ENCODE assay signal across 21 mouse cellular contexts in the genomic region with DNA sequence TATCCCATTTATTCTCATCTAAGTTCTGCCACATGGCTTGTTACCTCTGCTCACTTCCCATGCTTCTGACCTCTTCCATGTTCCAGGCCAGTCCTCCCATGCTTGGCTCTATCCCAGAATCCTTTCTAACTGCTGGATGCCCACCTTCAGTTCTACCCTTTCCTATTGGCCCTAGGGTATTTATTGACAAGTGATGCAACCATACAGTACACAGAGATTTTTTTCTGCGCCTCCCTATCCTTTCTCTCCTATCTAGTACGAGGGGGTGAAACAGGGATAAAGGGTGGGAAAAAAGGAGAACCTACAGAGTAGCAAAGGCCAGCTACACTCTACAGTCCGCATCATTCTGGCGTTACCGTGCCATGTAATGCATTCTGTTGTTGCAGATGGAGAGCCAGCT. TPM values are rescaled to one million over a fixed set of nuclear protein-coding genes. Genes with fewer than 3 reads are reported as not detected.
"Had no signal": no experiment of that assay in that cellular context is flagged by ENCODE, and none has a peak within 500 bp of the region (broad histone marks: within the 10 kb centered on the region; RNA-seq: fewer than 3 reads in every experiment).

No protein-coding gene starts in this region.

- ATAC-seq: lung, postnatal 0 days; midbrain, embryonic 15.5 days had no signal

- H3K4me3 ChIP-seq: limb, embryonic 10.5 days; limb, embryonic 13.5 days; liver, embryonic 13.5 days; midbrain, embryonic 12.5 days; midbrain, embryonic 15.5 days; neural tube, embryonic 12.5 days; neural tube, embryonic 15.5 days had no signal

- H3K27ac ChIP-seq: kidney, postnatal 0 days; limb, embryonic 10.5 days; limb, embryonic 13.5 days; liver, embryonic 13.5 days; macrophage; midbrain, embryonic 12.5 days; midbrain, embryonic 15.5 days; neural tube, embryonic 12.5 days; neural tube, embryonic 15.5 days; stomach, postnatal 0 days had no signal

- DNase-seq: kidney, postnatal 25 days; liver; liver, embryonic 13.5 days; lung, embryonic 14.5 days; right cerebral cortex, adult 18-20 months; right cerebral cortex, postnatal 14 days; right cerebral cortex, postnatal 4 days; thymus, adult 2 months; thymus, postnatal 14 days; thymus, postnatal 4 days had no signal

RNA-seq across cellular contexts. Expression of a gene that starts 38.7 kb away (rescaled TPM):
- polyA plus RNA-seq: large intestine, adult 2 months; lung, embryonic 14.5 days; macrophage had no signal
